Mouse (Mus musculus): ENCODE results near the gene G0s2. TPM values are rescaled to one million over a fixed set of nuclear protein-coding genes. Genes with fewer than 3 reads are reported as not detected.
A peak's percentile ranks its signal among the peaks of the same experiment; 100 is the strongest.

G0s2 gene
- 29.5 and 30.8 TPM in 2 replicates for polyA plus RNA-seq (2015; fragmentation: Nextera tagmentation; extraction: Ambion mirVana)

DNA sequence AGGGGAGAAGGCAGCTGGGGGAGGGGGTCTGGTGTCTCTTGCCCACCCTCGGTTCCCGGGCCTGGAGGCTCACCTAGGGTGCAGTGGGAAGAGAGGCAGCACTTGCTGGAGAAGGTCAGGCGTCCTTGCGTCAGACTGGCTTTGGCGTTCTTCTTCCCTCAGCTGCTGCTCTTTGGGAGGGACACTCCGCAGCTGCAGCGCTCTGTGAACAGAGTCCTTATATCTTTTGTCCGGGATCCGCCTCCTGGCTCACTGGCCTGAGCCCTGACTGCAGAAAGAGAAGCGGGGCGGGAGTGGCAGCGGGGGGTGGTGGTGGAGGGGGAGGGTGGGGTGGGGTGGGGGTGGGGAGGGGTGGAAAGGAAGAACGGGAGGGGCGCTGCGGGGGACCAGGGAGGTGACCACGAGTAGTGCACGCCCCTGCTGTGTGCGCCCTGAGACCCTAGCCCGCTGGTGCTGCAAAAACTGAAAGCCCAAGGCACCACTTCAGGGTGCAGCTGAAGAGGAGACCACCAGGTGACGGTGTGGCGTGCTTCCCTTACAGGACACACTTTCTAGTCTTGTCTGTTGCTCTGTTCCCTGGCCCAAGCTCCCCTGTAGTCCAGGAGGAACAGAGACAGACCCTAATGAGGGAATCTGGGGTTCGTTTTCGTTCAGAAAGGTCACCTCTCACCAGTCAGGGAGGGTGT is at the start of gene G0s2:
Gene G0s2, minus strand, starts transcription at position 302 of the 686 bp plus-strand sequence.
- no peaks in the 10 kb centered on the region for H3K9me3 ChIP-seq (replicated peaks)
- peak within 1 kb of the TSS; percentile 66 for H3K4me2 ChIP-seq (replicated peaks)
- H3K9ac ChIP-seq, result peak within 1 kb of the TSS; percentile 45
- H3K36me3 ChIP-seq, result no peaks in the 10 kb centered on the region
- 3% methylated on average over 18 of the region's 23 CpGs for WGBS
- peaks cover 13% of the 10 kb centered on the region for H3K4me1 ChIP-seq
- peak within 1 kb of the TSS; percentile 87 for H3K27ac ChIP-seq (replicated peaks)
- peak within 1 kb of the TSS; percentile 44 for H3K4me3 ChIP-seq (replicated peaks)
- H3K27me3 ChIP-seq, result no peaks in the 10 kb centered on the region
- peak; percentile 88 for ATAC-seq (ENCODE audit: insufficient number of reproducible peaks, low FRiP score, low TSS enrichment, low read depth)

- ATAC-seq (ENCODE audit: insufficient number of reproducible peaks, low FRiP score, low TSS enrichment, low read depth), result no peak
- no peaks in the 10 kb centered on the region for H3K27me3 ChIP-seq
- no peak overlapping the region for H3K9ac ChIP-seq
- H3K4me2 ChIP-seq (replicated peaks), result no peak overlapping the region
- 0 out of 2 replicates have a peak, but pooled peaks cover 5% of the 10 kb centered on the region for H3K4me1 ChIP-seq
- no peaks in the 10 kb centered on the region for H3K36me3 ChIP-seq
- no peaks in the 10 kb centered on the region for H3K9me3 ChIP-seq (replicated peaks)
- H3K27ac ChIP-seq (replicated peaks), result no peak overlapping the region
- no peak overlapping the region for H3K4me3 ChIP-seq (replicated peaks)
- 87% methylated on average over 8 of the region's 8 CpGs for WGBS
Observed at GRCm38 (mm10) chr1:193320398-193320797, 47.4 kb upstream of the G0s2 start.

GRCm38 (mm10) chr1:193319721-193320120 is 46.7 kb upstream of the G0s2 start:
- no peak for ATAC-seq (ENCODE audit: insufficient number of reproducible peaks, low FRiP score, low TSS enrichment, low read depth)
- WGBS, result 60% methylated on average over 3 of the region's 3 CpGs
- H3K4me3 ChIP-seq (replicated peaks), result no peak overlapping the region
- no peaks in the 10 kb centered on the region for H3K36me3 ChIP-seq
- no peak overlapping the region for H3K9ac ChIP-seq
- H3K4me1 ChIP-seq, result 0 out of 2 replicates have a peak, but pooled peaks cover 5% of the 10 kb centered on the region
- no peaks in the 10 kb centered on the region for H3K27me3 ChIP-seq
- H3K27ac ChIP-seq (replicated peaks), result no peak overlapping the region
- H3K4me2 ChIP-seq (replicated peaks), result no peak overlapping the region
- H3K9me3 ChIP-seq (replicated peaks), result no peaks in the 10 kb centered on the region

GRCm38 (mm10) chr1:193317159-193317559 is 44.1 kb upstream of the G0s2 start:
- no peaks in the 10 kb centered on the region for H3K9me3 ChIP-seq (replicated peaks)
- no peaks in the 10 kb centered on the region for H3K36me3 ChIP-seq
- ATAC-seq (ENCODE audit: insufficient number of reproducible peaks, low FRiP score, low TSS enrichment, low read depth), result peak; percentile 56; the same call in 1 of the 2 replicates
- peak overlapping the region; percentile 17; the same call in 1 of the 2 replicates for H3K27ac ChIP-seq (replicated peaks)
- 0 out of 2 replicates have a peak, but pooled peaks cover 5% of the 10 kb centered on the region for H3K4me1 ChIP-seq
- no peak overlapping the region for H3K4me3 ChIP-seq (replicated peaks)
- WGBS, result 29% methylated on average over 6 of the region's 6 CpGs
- no peak overlapping the region for H3K9ac ChIP-seq
- no peak overlapping the region for H3K4me2 ChIP-seq (replicated peaks)
- no peaks in the 10 kb centered on the region for H3K27me3 ChIP-seq

DNA sequence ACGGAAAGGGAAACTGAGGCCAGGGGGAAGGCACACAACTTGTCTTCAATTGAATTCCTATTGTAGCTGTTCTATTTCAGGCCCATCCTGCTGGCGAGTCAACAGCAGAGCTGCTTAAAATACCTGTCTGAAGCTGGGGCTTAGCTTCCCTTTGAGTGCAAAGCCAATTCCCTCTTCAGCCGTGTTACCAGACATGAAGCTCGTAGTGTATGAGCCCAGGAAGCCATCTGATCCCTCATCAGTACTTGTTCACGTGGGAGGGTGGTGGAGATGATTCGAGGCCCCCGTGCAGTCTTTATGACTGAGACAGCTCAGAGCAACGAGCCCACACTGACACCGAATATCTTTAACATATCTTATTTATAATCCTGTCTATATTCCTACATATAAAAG is 43.3 kb upstream of the G0s2 start:
- 77% methylated on average over 9 of the region's 9 CpGs for WGBS
- Histone ChIP-seq H3K9ac (no peak overlapping the region), H3K36me3 (no peaks in the 10 kb centered on the region), H3K4me2 (replicated peaks) (no peak overlapping the region), H3K27me3 (no peaks in the 10 kb centered on the region), H3K4me3 (replicated peaks) (no peak overlapping the region), H3K4me1 (0 out of 2 replicates have a peak, but pooled peaks cover 5% of the 10 kb centered on the region), H3K27ac (replicated peaks) (peak overlapping the region; percentile 65; the same call in 1 of the 2 replicates), H3K9me3 (replicated peaks) (no peaks in the 10 kb centered on the region)
- no peak for ATAC-seq (ENCODE audit: insufficient number of reproducible peaks, low FRiP score, low TSS enrichment, low read depth)

- Histone ChIP-seq H3K4me1 (0 out of 2 replicates have a peak, but pooled peaks cover 5% of the 10 kb centered on the region), H3K9me3 (replicated peaks) (no peaks in the 10 kb centered on the region), H3K27me3 (no peaks in the 10 kb centered on the region), H3K4me2 (replicated peaks) (no peak overlapping the region), H3K36me3 (no peaks in the 10 kb centered on the region), H3K27ac (replicated peaks) (peak overlapping the region; percentile 65; the same call in 1 of the 2 replicates), H3K4me3 (replicated peaks) (no peak overlapping the region), H3K9ac (no peak overlapping the region)
- ATAC-seq (ENCODE audit: insufficient number of reproducible peaks, low FRiP score, low TSS enrichment, low read depth), result 0 out of 2 replicates have a peak, but pooled peaks have one; percentile 47
- WGBS, result 60% methylated on average over 5 of the region's 5 CpGs
Observed at GRCm38 (mm10) chr1:193315705-193316357, 42.8 kb upstream of the G0s2 start.

DNA sequence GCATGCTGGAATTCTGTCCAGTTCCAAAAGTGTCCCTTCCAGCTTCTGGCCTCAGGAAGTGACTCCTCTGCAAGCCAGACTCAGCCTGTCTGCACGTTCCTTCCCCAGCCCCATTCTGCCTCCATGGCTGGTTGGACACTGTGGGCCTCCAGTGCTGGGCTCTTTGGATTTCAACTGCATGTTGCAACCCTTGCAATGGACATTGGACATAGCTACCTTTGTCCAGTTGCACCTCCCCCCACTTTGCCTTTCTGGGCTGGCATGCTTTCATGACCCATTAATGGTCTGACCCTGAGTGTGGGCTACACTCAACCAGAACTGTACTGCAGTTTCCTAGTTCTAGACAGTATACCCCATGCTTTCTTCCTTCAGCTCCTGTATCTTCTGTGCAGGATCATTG is 38.6 kb upstream of the G0s2 start:
- no peaks in the 10 kb centered on the region for H3K4me1 ChIP-seq
- no peak overlapping the region for H3K27ac ChIP-seq (replicated peaks)
- H3K4me3 ChIP-seq (replicated peaks), result no peak overlapping the region
- H3K27me3 ChIP-seq, result no peaks in the 10 kb centered on the region
- no peak overlapping the region for H3K9ac ChIP-seq
- H3K36me3 ChIP-seq, result no peaks in the 10 kb centered on the region
- H3K4me2 ChIP-seq (replicated peaks), result no peak overlapping the region
- no peak for ATAC-seq (ENCODE audit: insufficient number of reproducible peaks, low FRiP score, low TSS enrichment, low read depth)
- no peaks in the 10 kb centered on the region for H3K9me3 ChIP-seq (replicated peaks)
- WGBS, result 73% methylated on average over 1 of the region's 1 CpGs

GRCm38 (mm10) chr1:193310519-193311085 is 37.6 kb upstream of the G0s2 start:
- no peak for ATAC-seq (ENCODE audit: insufficient number of reproducible peaks, low FRiP score, low TSS enrichment, low read depth)
- Histone ChIP-seq H3K9me3 (replicated peaks) (no peaks in the 10 kb centered on the region), H3K36me3 (no peaks in the 10 kb centered on the region), H3K4me1 (no peaks in the 10 kb centered on the region), H3K4me3 (replicated peaks) (no peak overlapping the region), H3K27ac (replicated peaks) (no peak overlapping the region), H3K27me3 (no peaks in the 10 kb centered on the region), H3K9ac (no peak overlapping the region), H3K4me2 (replicated peaks) (no peak overlapping the region)
- 88% methylated on average over 3 of the region's 3 CpGs for WGBS

- Histone ChIP-seq H3K27me3 (no peaks in the 10 kb centered on the region), H3K4me2 (replicated peaks) (no peak overlapping the region), H3K4me3 (replicated peaks) (no peak overlapping the region), H3K4me1 (no peaks in the 10 kb centered on the region), H3K9me3 (replicated peaks) (no peaks in the 10 kb centered on the region), H3K9ac (no peak overlapping the region), H3K27ac (replicated peaks) (no peak overlapping the region), H3K36me3 (no peaks in the 10 kb centered on the region)
- WGBS, result 69% methylated on average over 1 of the region's 1 CpGs
- ATAC-seq (ENCODE audit: insufficient number of reproducible peaks, low FRiP score, low TSS enrichment, low read depth), result no peak
Observed at GRCm38 (mm10) chr1:193309785-193310518, 36.9 kb upstream of the G0s2 start.

DNA sequence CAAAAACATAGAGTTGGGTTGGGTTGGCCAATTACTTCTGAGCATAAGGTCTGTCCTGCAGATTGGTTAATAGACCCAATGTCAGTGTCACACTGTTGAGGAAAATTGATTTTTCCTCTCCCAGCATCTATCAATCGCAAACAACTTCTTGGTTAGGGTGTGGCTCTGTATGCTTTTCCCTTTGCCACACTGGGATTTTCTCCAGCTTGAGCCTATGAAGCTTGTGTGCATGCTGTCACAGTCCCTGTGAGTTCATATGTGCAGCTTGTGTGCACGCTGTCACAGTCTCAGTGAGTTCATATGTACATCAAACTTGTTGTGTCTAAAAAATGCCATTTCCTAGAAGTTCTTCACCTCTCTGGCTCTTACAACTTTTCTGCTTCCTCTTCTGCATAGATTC is 33.8 kb upstream of the G0s2 start:
- Histone ChIP-seq H3K9ac (no peak overlapping the region), H3K4me3 (replicated peaks) (no peak overlapping the region), H3K36me3 (no peaks in the 10 kb centered on the region), H3K9me3 (replicated peaks) (no peaks in the 10 kb centered on the region), H3K4me2 (replicated peaks) (no peak overlapping the region), H3K27ac (replicated peaks) (no peak overlapping the region), H3K4me1 (no peaks in the 10 kb centered on the region; the same call in 1 of the 2 replicates), H3K27me3 (no peaks in the 10 kb centered on the region)
- 91% methylated on average over 2 of the region's 2 CpGs for WGBS
- no peak for ATAC-seq (ENCODE audit: insufficient number of reproducible peaks, low FRiP score, low TSS enrichment, low read depth)

DNA sequence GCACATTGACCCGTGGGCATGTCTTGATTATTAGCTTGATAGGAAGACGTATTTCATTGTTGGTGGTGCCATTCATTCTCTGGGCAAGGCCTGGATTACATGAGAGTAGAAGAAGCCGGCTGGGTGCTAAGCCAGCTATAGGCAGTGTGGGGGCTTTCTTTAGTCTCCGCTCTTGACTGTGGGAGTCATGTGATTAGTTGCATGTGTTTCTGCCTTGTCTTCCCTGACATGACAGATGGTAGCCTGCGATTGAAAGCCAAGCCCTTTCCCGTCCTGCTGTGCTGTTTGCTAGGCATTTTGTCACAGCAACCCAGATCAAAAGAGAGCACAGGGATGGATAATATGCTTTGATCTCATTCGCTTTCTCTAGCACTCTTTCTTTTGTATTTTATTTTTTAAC is 32.4 kb upstream of the G0s2 start:
- 37% methylated on average over 7 of the region's 7 CpGs for WGBS
- Histone ChIP-seq H3K27me3 (no peaks in the 10 kb centered on the region), H3K4me1 (peaks cover 7% of the 10 kb centered on the region; the same call in 1 of the 2 replicates), H3K9ac (no peak overlapping the region), H3K36me3 (no peaks in the 10 kb centered on the region), H3K9me3 (replicated peaks) (no peaks in the 10 kb centered on the region), H3K4me2 (replicated peaks) (no peak overlapping the region), H3K4me3 (replicated peaks) (no peak overlapping the region), H3K27ac (replicated peaks) (no peak overlapping the region)
- ATAC-seq (ENCODE audit: insufficient number of reproducible peaks, low FRiP score, low TSS enrichment, low read depth), result no peak

Measured in embryonic facial prominence, embryonic 15.5 days (tissue).